Comparison of ENCODE assay signal across 8 mouse cellular contexts in genomic region chr7:128744684-128745485, GRCm38 (mm10). TPM values are rescaled to one million over a fixed set of nuclear protein-coding genes. Genes with fewer than 3 reads are reported as not detected.
DNase-seq lines count a peak whose midpoint lies in the region; ATAC-seq and TF ChIP-seq lines count a peak whose summit lies in the region.

TSS of gene Sec23ip (plus strand) at chr7:128744943.

- peaks cover 19% of the 10 kb centered on the region for H3K36me3 ChIP-seq in megakaryocyte, embryonic 14.5 days (replicated peaks; ENCODE audit: low read length)

- TF ChIP-seq CTCF in cortical plate, adult 2 months (IDR thresholded peaks at IDR 0.05; ENCODE audit: extremely low read depth, insufficient read depth, low read length), result no peak

- no peaks in the 10 kb centered on the region for H3K9me3 ChIP-seq in megakaryocyte, embryonic 14.5 days

- peak within 1 kb of the TSS; percentile 65 for H3K4me3 ChIP-seq in cortical plate, adult 2 months (ENCODE audit: insufficient read depth, low read length)
- peak within 1 kb of the TSS; percentile 96 for H3K4me3 ChIP-seq in megakaryocyte, embryonic 14.5 days (replicated peaks)

- peak; percentile 94 for TF ChIP-seq POLR2A in cortical plate, adult 2 months (IDR thresholded peaks at IDR 0.05; ENCODE audit: extremely low read depth, insufficient read depth, low read length)

- peak; percentile 98 for DNase-seq in gastrocnemius, adult 8-10 months (ENCODE audit: low spot score in 2 of 2)
- DNase-seq in hindlimb bud, embryonic 11.5 days (ENCODE audit: extremely low spot score, low read depth, low spot score), result peak; percentile 96
- peak; percentile 96 to 99 for DNase-seq in left cerebral cortex, adult 8-10 months (ENCODE audit: low spot score in 2 of 2)
- DNase-seq in right cerebral cortex, postnatal 10 days (ENCODE audit: low spot score in 2 of 2), result peak; percentile 99 to 100
- DNase-seq in urinary bladder, postnatal 25 days (ENCODE audit: low spot score), result peak; percentile 96

- H3K27me3 ChIP-seq in megakaryocyte, embryonic 14.5 days (replicated peaks), result no peaks in the 10 kb centered on the region

- H3K27ac ChIP-seq in cortical plate, adult 2 months (ENCODE audit: insufficient read depth, low read length), result no peak within 1 kb of the TSS

- peak; percentile 81 for ATAC-seq in activated CD4-positive, CD25-positive, alpha-beta regulatory T cell, adult 4 months

- peaks cover 7% of the 10 kb centered on the region; the same call in 1 of the 2 replicates for H3K4me1 ChIP-seq in cortical plate, adult 2 months (ENCODE audit: control insufficient read depth, insufficient read depth, low read length)
- H3K4me1 ChIP-seq in megakaryocyte, embryonic 14.5 days, result peaks cover 71% of the 10 kb centered on the region

RNA-seq across cellular contexts. Expression of gene Sec23ip, which starts in this region (rescaled TPM):
- 10 to 100 TPM; 29.9 to 34.2 TPM for polyA plus RNA-seq in activated CD4-positive, CD25-positive, alpha-beta regulatory T cell, adult 4 months (2017; shearing (Covaris generic))
- 18.2 and 18.4 TPM in 2 replicates for polyA plus RNA-seq in cortical plate, adult 2 months (2012; rRNA removed)
- total RNA-seq in gastrocnemius, adult 8-10 months (2022), result 10 to 100 TPM; 17.2 to 20.0 (median 17.8) TPM
- 10 to 100 TPM; 34.3 to 41.5 (median 34.8) TPM for total RNA-seq in left cerebral cortex, adult 8-10 months (2022)
- polyA plus RNA-seq in megakaryocyte, embryonic 14.5 days (2012; ENCODE audit: insufficient read depth, low replicate concordance), result 0.60 and 4.3 TPM in 2 replicates
